Mouse (Mus musculus) gastrocnemius, adult 18-20 months (tissue): ENCODE measurements around the gene Morn5. TPM values are rescaled to one million over a fixed set of nuclear protein-coding genes. Genes with fewer than 3 reads are reported as not detected.

Experiments used
- DNase-seq: peaks from one replicate; pipeline ENCODE4 v3.0.0; 2021; ENCODE audit warnings: low spot score
- total RNA-seq, 2 experiments: library from RNA; stranded (reverse); gene quantifications; 2 replicates each; pipeline ENCODE4 v1.2.3; 2021

Gene Morn5
- total RNA-seq, 2 experiments from 2014 or later: not detected

DNA sequence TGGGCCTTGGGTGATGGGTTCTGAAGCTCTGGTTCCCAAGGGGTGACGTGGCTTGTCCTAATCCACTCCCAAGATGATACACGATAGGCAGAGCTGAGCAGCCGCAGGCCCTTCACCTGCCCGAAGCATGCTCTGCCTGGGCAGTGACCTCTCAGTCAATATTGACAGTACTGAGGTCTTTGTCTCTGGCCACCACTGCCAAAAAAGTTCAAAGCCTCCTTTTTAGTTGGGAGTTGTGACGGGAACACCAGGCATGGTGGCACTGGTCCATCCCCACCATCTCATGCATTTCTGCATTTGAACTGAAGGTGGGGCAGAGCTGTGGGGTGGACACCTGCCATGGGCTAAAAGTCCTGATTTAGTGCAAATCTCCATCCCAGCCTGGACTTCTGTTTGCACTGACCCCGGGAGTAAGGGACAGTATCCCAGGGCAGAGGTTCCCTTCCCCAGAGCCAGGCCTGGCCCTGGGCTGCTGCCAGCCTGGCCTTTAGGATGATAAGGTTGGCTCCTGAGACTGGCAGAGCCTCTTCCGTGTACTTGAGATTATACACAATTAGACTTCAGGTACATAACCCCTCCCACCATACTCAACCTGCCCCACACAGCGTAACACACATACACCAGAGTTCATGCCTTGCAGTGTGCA, 22.5 kb downstream of the Morn5 start:
- DNase-seq: no peak

DNA sequence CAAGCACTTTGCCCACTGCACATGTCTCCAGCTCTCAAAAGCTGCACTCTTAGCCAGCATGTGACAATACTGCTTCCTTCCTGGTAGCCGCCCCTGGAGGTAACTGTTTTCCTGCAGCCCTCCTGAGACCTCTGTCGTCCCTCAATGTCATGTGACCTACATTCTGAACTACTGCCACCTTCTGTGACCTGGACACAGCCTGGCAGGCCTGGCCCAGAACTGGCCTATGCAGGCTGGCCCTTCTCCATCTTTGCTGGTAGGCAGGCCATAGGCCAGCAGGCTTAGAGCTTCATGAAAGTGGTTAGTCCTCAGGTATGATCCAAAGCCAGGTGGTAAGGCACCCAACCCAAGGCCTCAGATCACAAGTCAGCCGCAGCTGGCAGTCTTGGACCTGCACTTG, 24.5 kb downstream of the Morn5 start:
- DNase-seq: peak; percentile 5

DNA sequence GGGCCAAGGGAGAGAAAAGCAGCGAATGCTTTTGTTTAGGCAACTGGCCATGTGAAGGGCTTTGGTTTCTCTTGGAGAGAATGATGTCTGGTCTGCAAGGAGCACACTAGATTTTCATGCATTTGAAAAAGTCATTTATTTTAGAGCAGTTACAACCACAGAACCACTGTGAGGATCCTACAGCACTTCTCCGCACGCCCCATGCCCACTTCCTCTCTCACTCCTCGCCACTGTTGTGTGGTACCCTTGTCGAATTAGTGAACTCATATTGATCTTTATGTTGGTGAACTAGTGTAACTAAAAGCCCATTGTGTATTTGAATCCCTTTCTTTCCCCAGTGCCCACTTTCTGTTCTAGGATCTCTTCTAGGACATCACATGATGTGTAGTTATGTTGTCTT, 26.0 kb downstream of the Morn5 start:
- no peak for DNase-seq

DNA sequence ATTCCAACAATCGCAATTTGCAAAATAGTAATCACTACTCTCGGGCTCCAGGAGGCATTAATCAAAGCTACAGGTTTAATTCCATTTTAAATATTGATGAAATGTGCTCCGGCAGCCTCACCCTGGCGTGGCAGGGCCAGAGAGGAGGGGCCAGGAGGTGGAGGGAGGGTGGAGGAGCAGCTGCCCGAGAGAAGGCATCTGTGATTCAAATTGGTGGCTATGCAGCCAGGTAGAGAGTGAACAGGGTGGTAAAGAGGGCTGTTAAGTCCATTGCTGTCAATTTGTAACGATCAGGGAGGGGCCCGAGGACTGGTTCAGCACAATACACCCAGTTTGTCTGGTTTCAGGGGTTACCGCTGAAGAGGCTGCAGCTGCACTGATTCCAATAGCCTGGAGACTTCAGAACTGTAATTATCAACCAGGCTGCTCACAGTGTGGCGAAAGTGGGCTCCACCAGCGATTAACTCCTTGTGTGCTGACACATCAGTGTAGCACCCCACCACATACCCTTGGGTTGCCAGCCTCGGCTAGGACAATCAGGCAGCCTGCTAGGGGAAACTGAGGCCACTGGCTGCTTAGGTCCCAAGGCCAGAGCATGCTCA, 28.0 kb downstream of the Morn5 start:
- DNase-seq: no peak

DNA sequence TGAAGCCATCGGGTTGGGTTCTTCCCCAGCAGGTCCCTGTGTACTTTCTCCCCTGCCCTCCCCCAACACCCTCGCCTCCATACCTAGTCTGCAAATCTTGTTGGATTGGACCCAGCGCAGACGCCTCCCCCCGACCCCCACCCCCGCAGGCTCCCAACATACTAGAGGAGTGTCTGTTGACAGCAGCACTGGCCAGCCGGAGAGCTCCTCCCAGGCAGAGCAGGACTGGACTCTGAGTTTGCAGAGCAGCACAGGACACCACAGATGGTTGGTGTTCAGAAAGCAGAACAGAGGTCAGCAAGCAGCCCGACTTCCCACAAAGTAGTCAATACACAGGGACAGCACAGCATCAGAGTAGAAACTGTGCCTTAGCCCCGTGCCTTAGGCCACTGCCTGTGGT, 32.2 kb downstream of the Morn5 start:
- no peak for DNase-seq

DNA sequence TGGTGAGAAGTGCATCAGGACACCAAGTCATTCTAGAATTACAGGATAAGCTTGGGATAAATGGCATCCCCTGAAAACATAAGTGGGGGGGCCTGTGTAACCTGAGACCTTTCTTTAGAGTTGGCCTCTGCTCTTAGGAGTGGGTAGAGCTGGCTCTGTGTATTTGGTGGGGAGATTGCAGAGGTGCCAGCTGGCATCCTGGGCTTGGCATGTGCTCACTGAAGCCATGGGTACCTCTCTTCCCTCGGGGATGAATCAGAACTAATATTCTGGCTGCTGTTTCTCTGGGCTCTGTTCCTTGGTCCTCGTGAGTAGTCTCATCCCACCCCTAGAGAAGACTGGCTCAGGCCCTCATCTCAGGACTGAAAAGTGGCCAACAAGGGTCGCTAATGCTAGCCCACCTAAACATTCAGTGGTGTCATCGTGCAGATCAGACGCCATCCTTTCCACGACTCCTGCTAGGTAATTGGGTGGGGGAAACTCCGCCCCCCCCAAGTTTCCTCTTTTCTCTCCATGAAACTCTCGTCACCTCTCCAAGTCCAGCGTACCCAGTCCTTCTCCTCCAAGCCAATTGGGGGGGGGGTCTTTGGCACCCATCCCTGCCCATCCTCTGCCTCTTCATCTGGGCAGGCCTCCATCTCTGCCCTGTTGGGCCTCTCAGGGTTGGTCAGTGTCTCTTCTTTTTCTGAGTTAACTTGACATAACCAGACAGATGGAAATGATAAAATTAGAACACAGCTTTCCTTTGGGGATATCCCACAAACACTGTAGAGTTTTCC, 33.7 kb downstream of the Morn5 start:
- DNase-seq: no peak

DNA sequence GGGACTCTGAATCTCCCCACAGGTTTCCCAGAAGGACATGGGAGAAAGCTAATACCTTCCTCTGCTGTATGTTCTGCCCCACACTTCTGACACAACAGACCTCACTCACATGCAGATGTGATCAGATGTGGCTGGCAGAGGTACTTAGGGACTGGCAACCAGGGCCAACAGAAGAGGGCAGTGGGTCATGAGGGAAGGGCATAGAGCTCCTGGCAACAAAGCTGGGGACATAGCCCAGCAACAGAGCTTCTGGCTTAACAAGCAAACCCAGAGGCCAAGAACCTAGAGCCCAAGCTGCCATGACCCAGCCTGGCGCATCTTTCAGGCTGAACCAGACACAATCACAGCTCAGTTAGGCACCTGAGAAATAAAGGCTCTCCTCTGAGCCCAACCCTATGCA, 35.8 kb downstream of the Morn5 start:
- no peak for DNase-seq

DNA sequence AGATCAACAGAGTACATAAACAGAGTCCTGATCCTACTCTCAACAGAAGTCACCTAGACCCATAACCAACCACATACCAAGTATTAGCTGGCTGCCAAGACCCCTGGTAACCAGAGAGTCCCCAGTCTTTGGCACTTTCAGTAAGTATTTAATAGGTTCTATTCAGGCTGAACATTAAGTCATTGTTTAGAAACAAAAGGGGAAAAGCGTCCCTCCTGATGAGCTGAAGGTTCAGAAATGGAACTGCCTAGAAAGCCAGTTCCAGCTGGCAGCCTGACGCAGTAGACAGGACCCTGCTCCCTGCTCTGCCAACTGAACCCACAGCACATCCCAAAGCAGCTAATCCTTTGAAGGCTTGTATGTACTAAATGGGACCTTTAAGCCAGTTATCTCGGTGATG, 39.9 kb downstream of the Morn5 start:
- no peak for DNase-seq

DNA sequence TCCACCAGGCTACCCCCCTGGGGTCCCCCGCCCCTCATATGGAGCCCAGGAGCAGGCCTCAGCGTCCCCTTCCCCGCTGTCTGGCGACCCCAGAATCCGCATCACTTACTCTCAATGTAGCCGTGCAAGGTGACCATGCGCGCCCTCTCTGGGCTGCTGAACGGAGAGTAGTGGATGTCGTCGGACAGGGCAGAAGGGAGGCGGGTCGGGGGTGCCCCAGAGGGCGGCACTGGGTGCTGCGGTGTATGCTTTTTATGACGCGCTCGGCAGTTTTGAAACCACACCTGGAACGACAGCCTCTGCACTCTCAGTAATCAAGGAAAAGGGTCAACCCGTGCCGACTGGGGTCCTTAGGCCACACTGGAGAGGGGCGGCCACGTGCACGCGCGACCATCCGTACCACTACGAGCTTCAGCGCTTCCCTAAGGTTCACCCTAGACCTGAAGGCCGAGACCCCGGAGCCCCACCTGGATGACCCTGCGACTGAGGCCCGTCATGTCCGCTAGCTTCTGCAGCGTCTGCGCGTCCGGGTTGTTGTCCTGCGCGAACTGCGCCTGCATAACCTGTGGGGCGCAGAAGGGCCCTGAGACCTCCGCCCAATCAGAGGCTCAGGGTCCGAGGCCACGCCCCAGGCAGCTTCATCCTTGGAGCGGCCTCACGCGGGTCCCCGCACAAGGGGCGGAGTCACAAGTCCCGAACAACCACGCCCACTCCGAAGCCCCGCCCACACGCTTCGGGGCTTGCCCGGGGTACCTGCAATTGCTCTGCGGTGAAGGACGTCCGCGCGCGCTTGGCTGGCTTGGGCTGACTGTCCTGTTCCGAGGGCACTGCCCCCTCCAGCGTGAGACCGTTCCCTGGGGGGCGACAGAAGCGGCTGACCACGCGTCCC, 41.8 kb downstream of the Morn5 start:
- peak; percentile 24 for DNase-seq

DNA sequence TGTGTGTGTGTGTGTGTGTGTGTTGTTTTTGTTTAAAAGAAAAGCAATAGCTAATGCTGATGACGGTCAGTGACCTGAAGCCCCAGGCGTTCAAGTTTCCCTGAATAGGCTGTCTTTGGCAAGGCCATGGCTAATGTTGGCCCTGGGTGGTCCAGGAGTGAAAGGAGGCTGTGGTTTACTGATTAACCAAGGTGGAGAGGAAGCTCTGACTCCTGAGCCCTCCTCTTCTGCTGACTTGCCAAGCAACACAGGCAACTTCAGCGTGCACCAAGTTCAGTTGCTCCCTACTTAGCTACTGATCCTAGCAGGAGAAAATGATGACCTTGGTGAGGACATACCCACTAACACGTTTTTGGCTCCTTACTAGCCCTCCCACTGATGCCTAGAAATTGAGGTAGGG, 43.5 kb downstream of the Morn5 start:
- DNase-seq: no peak

DNA sequence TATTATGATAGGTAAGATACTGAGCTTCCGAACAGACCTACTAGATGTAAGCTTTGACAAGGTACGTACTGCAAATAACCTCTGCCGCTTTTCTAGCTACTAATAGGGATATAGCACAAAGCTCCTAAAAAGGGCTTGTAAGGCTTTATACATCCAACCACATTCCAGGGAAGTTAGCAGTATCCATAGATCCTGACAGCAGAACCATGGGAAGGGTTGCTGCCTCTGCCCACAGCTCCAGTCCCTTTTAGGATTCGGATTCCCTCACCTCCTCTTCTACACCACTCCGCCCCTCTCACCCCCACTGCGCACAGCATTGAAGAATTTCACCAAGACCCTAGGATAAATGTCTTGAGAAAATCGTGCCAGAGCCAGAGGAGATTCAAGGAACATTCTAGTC, 44.0 kb downstream of the Morn5 start:
- DNase-seq: no peak

DNA sequence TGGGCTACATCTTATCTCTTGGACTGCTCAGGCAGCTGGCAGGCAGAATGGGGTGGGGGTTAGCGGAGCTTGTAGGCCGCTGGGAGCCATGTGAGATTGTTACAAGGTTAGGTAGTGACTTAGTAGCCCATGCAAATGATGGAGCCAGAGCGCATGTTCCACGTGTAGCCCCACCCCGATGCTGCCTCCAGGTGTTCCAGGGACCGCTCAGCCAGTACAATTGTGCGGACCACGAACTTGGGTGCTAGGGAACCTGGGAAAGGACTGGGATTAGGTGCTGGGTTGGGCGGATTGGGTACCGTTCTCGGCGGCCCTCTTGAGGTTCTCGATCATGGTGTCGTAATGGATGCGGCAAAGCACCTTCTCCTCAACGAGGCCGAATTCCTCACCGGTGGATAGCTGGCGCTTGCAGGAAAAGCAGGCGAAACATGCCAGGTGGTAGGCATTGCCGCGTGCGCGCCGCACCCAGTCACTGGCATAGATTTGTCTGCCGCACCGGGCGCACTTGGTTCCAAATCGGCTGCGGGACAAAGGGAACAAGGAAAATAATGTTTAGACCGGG, 44.7 kb downstream of the Morn5 start:
- DNase-seq: no peak

DNA sequence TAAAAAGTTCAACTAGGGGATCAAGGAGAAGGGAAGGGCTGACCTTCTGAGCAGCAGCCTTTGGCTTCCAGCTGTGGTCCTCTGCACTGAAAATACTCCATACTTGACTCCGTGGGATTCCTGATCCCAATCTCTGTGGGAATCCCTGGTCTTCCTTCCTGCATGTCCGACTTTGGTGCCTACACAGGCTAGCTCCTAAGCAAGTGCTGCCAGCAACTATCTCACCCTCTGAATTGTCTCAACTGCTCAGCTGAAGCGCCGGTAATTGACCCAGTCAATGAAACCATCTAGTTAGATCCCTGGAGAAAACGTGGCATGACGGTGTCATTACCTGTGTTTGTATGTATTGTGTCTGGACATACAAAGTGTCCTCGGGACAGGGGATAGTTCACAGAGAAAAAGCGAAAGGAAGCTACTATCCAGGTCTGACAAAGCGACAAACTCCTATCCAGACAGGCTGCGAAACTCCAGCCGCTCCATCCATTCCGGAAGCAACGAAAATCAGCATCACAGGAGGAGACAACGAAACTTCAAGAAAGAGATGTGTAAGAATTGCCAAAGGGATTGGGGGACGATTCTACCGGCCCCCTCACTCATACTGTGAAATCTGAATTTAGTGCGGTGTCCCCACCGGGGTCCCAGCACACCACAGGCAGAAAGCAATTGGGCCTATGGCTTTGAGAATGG, 48.0 kb downstream of the Morn5 start:
- no peak for DNase-seq

DNA sequence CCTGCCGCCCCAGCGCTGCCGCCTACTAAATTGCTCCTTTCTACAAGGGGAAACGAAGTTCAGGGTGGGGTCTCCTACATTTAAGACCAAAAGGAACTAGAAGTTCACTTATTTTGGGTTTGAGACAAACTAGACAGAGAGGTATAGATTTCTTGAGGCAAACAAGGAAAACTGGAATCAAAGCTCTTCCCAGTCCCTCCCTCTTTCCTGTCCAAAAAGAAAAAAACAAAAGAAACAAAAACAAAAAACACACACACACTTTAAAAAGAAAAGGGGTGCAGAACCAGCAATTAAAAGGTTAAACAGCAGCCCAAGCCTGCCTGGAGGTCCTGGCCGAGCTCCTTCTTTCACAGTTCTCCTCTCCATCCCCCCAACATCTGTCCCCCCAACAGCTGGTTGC, 48.8 kb downstream of the Morn5 start:
- DNase-seq: no peak

DNA sequence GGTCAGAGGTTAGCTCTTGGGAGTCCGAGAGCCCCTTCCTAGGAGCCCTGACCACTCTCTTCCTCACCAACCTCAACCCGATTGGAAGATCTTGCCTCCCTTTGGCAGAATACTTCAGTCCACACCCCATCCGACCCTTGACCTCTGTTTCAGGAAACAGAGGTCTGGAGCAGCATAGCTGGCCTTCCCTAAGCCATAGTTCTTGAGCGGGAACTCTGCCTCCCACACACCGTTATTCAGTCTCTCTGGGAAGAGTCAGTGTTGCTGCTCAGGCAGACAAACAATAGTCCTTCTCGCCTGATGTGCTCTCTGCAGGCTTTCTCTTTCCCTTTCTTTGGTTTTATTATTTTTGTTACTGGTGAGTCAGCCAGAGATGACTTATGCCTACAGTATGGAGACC, 50.5 kb downstream of the Morn5 start:
- no peak for DNase-seq

DNA sequence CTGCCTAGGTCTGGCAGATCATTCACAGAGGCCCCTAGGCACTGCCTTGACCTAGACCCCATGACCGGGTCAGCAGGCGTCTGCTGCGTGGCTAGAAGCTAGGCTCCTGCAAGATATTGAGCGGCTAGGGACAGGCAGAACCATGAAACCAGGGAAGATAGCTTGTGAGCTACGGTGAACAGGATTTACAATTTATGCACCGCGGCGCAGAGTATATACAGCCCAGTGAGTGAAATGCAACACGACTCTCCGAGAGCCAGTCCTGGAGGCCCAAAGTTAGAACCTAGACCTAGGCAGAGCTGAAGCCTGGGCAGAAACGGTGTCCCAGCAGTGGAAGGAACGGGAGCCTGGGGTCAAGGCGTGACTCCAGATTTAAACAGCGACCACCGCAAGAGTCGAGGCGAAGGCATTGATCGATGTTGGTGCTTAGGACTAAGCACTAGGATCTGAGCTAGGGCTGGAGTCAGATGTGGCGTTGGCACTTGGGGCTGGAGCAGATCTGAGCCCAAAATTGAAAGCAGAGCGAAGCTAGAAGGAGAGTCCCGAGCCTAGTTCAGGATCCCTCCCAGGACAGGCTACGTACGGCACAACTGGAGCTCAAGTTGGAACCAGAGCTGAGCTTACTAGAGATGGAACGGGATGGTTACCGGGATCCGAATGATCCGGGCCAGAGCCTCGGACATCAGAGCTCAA, 52.8 kb downstream of the Morn5 start:
- no peak for DNase-seq

DNA sequence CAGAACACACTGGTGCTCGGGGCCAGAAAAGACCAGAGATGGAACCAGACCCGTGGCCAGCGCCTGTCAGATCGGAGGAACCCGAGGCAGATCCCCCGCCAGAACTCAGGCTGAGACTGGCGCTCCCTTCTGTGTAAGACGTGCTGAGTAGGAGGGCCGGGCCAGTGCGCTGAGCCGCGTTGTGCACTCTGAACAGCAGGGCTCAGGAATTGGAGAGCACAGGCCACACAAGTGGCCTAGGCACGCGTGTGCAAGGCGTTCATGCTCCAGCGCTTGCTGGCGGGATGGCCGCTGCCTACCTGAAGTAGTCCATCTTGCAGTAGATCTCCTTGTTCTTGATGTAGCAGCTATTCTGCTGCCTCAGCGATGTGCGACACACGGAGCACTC, 53.3 kb downstream of the Morn5 start:
- no peak for DNase-seq

DNA sequence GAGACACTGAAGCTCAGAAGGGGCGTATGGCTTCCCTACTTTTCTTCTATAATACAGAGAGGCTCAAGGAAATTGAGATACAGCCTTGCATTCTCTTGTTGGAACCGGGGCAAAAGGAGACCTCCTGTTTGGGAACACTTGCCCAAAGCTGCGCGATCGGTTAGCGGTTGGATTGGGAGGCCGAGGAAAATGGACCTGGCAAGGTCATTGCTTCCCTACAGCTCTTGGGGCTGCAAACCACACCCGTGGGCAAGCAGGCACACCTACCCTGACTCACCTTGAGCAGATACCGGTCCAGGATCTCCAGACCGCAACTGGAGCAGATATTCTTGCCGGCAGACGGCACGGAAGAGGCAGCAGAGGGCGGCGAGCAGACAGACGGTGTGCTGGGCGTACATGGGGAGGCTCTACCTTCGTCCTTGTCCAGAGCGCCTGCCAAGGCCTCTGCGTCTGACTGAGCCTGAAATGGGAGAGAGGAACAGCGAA, 53.9 kb downstream of the Morn5 start:
- DNase-seq: no peak

DNA sequence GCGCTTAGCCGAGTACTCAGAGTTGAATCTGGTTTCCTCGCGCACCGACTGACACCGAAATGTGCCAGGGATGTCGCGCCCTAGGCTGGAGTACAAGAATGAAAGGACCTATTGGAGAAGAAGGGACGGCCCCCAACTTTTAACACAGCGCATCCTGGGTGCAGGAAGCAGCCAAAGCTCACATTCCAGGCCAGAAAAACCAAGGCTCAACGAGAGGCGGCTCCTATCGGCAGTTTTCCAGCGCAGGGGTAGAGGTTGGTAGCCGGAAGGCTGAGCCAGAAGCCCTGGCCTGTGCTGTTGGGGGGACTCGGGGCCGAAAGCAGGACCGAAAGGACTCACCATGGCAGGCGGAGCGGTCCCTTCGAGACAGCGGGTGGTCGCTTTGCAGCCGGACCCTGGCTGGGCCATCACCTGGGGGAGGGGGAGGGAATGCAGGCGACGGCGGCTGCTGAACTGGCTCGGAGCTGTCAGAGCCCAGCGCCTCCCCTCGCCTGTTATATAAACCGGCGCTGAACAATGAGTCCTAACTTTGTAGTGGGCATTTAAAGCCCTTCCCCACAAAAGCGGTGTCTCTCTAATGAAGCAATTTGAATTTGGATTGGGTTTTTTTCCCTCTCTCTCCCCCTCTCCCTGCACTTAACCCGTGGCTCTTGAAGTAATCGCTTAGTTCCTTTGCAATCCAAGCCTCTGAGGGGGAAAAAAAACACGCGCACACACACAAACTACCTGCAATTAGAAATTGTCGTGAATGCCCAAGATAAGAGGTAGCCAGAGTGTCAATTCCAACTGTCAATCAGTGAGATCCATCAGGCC, 54.5 kb downstream of the Morn5 start:
- DNase-seq: peak; percentile 4
